Mouse (Mus musculus): Measurements from ENCODE around the gene Cwc22. TPM values are rescaled to one million over a fixed set of nuclear protein-coding genes. Genes with fewer than 3 reads are reported as not detected.

Cwc22 gene
- polyA plus RNA-seq, 1 experiment, result 5.7 TPM

DNA sequence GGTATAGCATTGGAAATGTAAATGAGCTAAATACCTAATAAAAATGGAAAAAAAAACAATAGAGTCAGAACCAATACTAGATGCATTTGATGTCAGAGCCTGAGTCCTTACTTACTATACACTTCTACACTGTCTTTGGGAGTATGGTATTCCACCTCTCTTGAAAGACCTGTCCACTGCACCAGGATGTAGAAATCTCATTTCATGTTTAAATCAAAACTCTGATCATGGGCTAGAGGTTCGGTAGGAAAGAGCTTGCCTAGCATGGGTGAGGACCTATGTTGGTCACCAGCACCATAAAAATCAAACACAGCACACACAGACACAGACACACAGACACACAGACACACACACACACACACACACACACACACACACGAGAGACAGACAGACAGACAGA, 73.5 kb downstream of the Cwc22 start:
- no peaks in the 10 kb centered on the region for H3K27me3 ChIP-seq (replicated peaks; ENCODE audit: control insufficient read depth, insufficient read depth, low read length)
- TF ChIP-seq POLR2A (IDR thresholded peaks at IDR 0.05; ENCODE audit: low read depth, low read length), result no peak
- no peak for TF ChIP-seq CTCF (conservative IDR thresholded peaks at IDR 0.05; ENCODE audit: insufficient read depth, insufficient read length, low read depth, low read length)
- no peaks in the 10 kb centered on the region for H3K4me1 ChIP-seq (ENCODE audit: control insufficient read depth, insufficient read depth, low read length)
- WGBS, result 89% methylated on average over 2 of the region's 2 CpGs
- DNase-seq, result no peak
- H3K4me3 ChIP-seq (ENCODE audit: insufficient read depth, low read depth, low read length), result no peak overlapping the region
- no peaks in the 10 kb centered on the region for H3K36me3 ChIP-seq (ENCODE audit: control insufficient read depth, insufficient read depth, low read length)
- H3K27ac ChIP-seq (ENCODE audit: insufficient read depth, low read depth, low read length), result no peak overlapping the region

DNA sequence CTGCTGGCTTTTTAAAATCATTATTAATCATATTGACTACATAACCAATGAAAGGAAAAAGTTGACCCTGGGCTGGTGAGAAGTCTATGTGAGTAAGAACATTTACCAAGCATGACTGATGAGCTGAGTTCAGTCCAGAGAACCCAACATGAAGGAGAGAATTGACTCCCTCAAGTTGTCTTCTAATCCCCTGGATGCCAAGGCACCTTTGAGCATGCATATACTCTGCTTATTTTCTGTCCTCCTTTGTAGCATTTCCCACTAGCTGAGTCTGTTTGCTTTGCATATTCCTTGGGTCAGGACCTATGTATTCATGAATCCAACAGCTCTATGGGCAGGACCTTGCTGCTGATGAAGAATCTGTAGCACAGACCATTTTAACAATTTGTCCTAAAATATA, 75.0 kb downstream of the Cwc22 start:
- H3K4me1 ChIP-seq (ENCODE audit: control insufficient read depth, insufficient read depth, low read length), result no peaks in the 10 kb centered on the region
- no peaks in the 10 kb centered on the region for H3K36me3 ChIP-seq (ENCODE audit: control insufficient read depth, insufficient read depth, low read length)

DNA sequence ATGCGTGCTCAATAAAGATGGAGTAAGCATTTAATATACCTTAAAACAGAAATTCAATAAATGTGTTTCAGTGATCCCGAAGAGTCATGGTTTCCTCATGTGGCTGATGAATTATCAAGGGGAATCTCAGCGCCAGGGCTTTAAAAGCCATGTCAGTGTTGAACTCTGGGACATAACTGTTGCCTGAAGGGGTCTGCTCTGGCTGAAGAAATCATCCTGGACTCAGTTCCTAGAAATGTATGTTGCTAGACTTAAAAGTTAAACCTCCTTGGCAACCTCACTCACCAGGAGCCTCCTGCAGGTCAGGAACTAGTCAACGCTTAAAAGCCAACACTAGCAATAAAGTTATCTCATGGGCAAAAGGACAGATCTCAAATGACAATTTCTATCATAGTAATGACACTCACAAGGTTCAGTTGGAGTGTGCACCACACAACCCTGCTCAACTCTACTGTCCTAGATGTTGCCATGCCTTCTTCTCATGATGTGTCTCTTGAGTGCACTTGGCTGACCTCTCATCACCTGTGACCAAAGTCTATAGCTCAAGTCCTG, 76.4 kb downstream of the Cwc22 start:
- H3K36me3 ChIP-seq (ENCODE audit: control insufficient read depth, insufficient read depth, low read length), result no peaks in the 10 kb centered on the region
- no peaks in the 10 kb centered on the region for H3K4me1 ChIP-seq (ENCODE audit: control insufficient read depth, insufficient read depth, low read length)
- no peaks in the 10 kb centered on the region for H3K27me3 ChIP-seq (replicated peaks; ENCODE audit: control insufficient read depth, insufficient read depth, low read length)
- H3K4me3 ChIP-seq (ENCODE audit: insufficient read depth, low read depth, low read length), result no peak overlapping the region
- 88% methylated on average over 4 of the region's 4 CpGs for WGBS
- DNase-seq, result no peak
- TF ChIP-seq CTCF (conservative IDR thresholded peaks at IDR 0.05; ENCODE audit: insufficient read depth, insufficient read length, low read depth, low read length), result no peak
- TF ChIP-seq POLR2A (IDR thresholded peaks at IDR 0.05; ENCODE audit: low read depth, low read length), result no peak
- no peak overlapping the region for H3K27ac ChIP-seq (ENCODE audit: insufficient read depth, low read depth, low read length)

More for the DNA sequence above, 75.0 kb downstream of the Cwc22 start:
- H3K4me3 ChIP-seq (ENCODE audit: insufficient read depth, low read depth, low read length), result no peak overlapping the region
- DNase-seq, result no peak
- no peaks in the 10 kb centered on the region for H3K27me3 ChIP-seq (replicated peaks; ENCODE audit: control insufficient read depth, insufficient read depth, low read length)
- no peak overlapping the region for H3K27ac ChIP-seq (ENCODE audit: insufficient read depth, low read depth, low read length)
- TF ChIP-seq CTCF (conservative IDR thresholded peaks at IDR 0.05; ENCODE audit: insufficient read depth, insufficient read length, low read depth, low read length) (no peak), POLR2A (IDR thresholded peaks at IDR 0.05; ENCODE audit: low read depth, low read length) (no peak)

DNA sequence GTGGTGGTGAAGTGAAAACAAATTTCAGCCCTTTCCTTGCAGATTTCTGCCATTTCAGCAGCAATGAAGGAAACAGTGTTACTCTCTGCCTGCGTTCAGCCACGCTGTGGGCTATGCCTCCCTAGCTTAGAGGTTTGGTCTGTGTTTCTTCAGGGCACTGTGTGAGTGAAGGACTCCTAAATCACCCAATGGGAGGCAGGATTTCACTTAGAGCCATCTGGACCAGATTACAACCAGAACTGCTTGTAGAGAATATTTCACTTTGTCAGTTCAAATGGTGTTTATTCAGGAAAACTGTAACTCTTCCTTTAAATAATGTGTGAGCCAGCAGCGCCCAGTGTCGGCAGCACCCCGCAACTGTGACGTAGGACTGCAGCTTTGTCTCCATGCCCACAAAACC, 82.2 kb downstream of the Cwc22 start:
- Histone ChIP-seq H3K36me3 (ENCODE audit: control insufficient read depth, insufficient read depth, low read length) (no peaks in the 10 kb centered on the region), H3K27ac (ENCODE audit: insufficient read depth, low read depth, low read length) (no peak overlapping the region), H3K27me3 (replicated peaks; ENCODE audit: control insufficient read depth, insufficient read depth, low read length) (no peaks in the 10 kb centered on the region), H3K4me3 (ENCODE audit: insufficient read depth, low read depth, low read length) (no peak overlapping the region), H3K4me1 (ENCODE audit: control insufficient read depth, insufficient read depth, low read length) (no peaks in the 10 kb centered on the region)
- no peak for DNase-seq
- 36% methylated on average over 6 of the region's 6 CpGs for WGBS
- TF ChIP-seq CTCF (conservative IDR thresholded peaks at IDR 0.05; ENCODE audit: insufficient read depth, insufficient read length, low read depth, low read length) (no peak), POLR2A (IDR thresholded peaks at IDR 0.05; ENCODE audit: low read depth, low read length) (no peak)

DNA sequence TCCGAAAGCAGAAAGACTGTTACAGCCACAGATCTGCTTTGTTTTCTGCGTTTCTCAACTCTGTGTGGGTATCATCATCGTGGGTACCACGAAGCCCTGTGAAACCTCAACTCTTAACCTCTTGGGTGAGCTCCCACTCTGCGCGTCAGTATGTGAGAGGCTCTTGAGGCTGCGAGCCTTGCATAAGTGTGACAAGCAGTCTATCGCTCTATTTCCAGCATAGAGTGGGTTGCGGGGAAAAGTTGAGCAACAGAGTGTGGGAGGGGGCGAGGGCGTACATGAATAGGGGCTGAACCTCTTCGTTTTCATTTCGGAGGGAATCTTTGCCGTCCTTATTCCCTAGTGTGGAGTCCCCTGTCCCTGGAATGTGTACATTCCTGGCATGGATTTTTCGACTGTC, 82.7 kb downstream of the Cwc22 start:
- no peaks in the 10 kb centered on the region for H3K36me3 ChIP-seq (ENCODE audit: control insufficient read depth, insufficient read depth, low read length)
- no peaks in the 10 kb centered on the region for H3K4me1 ChIP-seq (ENCODE audit: control insufficient read depth, insufficient read depth, low read length)
- no peak for DNase-seq
- WGBS, result 32% methylated on average over 15 of the region's 15 CpGs
- H3K27me3 ChIP-seq (replicated peaks; ENCODE audit: control insufficient read depth, insufficient read depth, low read length), result no peaks in the 10 kb centered on the region
- TF ChIP-seq CTCF (conservative IDR thresholded peaks at IDR 0.05; ENCODE audit: insufficient read depth, insufficient read length, low read depth, low read length), result no peak
- TF ChIP-seq POLR2A (IDR thresholded peaks at IDR 0.05; ENCODE audit: low read depth, low read length), result no peak
- H3K27ac ChIP-seq (ENCODE audit: insufficient read depth, low read depth, low read length), result no peak overlapping the region
- peak overlapping the region; percentile 4; the same call in 1 of the 2 replicates for H3K4me3 ChIP-seq (ENCODE audit: insufficient read depth, low read depth, low read length)

DNA sequence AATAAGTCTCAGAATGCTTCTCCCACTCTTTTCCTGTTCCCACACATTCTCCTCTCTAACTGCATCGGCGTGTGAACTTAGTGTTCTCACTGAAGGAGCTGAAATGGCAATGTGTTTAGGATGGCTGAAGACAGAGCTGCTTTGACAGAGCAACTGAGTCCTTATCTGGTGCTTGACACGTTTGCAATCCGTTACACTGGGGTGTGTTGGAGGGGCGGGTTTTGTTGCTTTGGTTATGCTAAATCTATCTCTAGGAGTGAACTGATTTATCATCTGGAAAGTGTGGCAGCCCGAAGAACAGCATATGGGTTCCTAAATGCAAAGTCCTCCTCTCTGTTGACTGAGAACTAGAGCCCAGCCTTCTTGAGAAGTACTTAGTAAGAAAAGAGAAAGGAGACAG, 104.7 kb downstream of the Cwc22 start:
- Histone ChIP-seq H3K4me3 (ENCODE audit: insufficient read depth, low read depth, low read length) (no peak overlapping the region), H3K27ac (ENCODE audit: insufficient read depth, low read depth, low read length) (no peak overlapping the region), H3K4me1 (ENCODE audit: control insufficient read depth, insufficient read depth, low read length) (no peaks in the 10 kb centered on the region), H3K36me3 (ENCODE audit: control insufficient read depth, insufficient read depth, low read length) (no peaks in the 10 kb centered on the region), H3K27me3 (replicated peaks; ENCODE audit: control insufficient read depth, insufficient read depth, low read length) (no peaks in the 10 kb centered on the region)
- TF ChIP-seq POLR2A (IDR thresholded peaks at IDR 0.05; ENCODE audit: low read depth, low read length) (no peak), CTCF (conservative IDR thresholded peaks at IDR 0.05; ENCODE audit: insufficient read depth, insufficient read length, low read depth, low read length) (no peak)
- DNase-seq, result no peak
- WGBS, result 44% methylated on average over 6 of the region's 6 CpGs

DNA sequence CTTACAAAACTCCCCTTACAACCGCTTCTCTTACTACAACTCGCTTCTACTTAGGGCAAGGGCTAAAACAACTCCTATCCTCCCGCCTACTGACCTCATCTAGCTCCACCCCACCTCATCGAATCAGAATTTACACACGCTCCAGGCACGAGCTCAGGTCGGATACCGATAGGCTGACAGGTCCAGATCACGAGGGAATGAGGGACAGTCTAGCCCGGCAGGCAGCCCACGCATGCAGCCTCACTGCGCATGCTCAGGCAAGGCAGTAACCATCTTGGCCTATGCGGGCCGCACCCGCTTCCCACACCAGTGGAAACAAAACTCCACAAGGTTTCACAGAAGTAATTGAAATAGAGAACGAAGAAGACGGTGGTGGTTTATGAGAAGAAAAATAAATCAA, 106.6 kb downstream of the Cwc22 start:
- Histone ChIP-seq H3K27me3 (replicated peaks; ENCODE audit: control insufficient read depth, insufficient read depth, low read length) (no peaks in the 10 kb centered on the region), H3K4me3 (ENCODE audit: insufficient read depth, low read depth, low read length) (no peak overlapping the region), H3K36me3 (ENCODE audit: control insufficient read depth, insufficient read depth, low read length) (no peaks in the 10 kb centered on the region), H3K27ac (ENCODE audit: insufficient read depth, low read depth, low read length) (no peak overlapping the region), H3K4me1 (ENCODE audit: control insufficient read depth, insufficient read depth, low read length) (no peaks in the 10 kb centered on the region)
- 56% methylated on average over 17 of the region's 17 CpGs for WGBS
- no peak for DNase-seq
- TF ChIP-seq POLR2A (IDR thresholded peaks at IDR 0.05; ENCODE audit: low read depth, low read length) (no peak), CTCF (conservative IDR thresholded peaks at IDR 0.05; ENCODE audit: insufficient read depth, insufficient read length, low read depth, low read length) (no peak)
